Mouse (Mus musculus) CH12.LX (cell line): Measurements from ENCODE around the gene Gm17545. TPM values are rescaled to one million over a fixed set of nuclear protein-coding genes. Genes with fewer than 3 reads are reported as not detected.
A peak's percentile ranks its signal among the peaks of the same experiment; 100 is the strongest.

Experiments
- DNase-seq: peaks from one replicate; pipeline ENCODE4 v3.0.0-alpha.2; 2013; ENCODE audit errors: extremely low read depth
- H3K27ac ChIP-seq: 2 replicates; pipeline ENCODE4 v1.5.1; 2012; ENCODE audit warnings: low read depth, mild to moderate bottlenecking, control low read depth, moderate library complexity; ENCODE audit not compliant: insufficient read depth
- H3K27me3 ChIP-seq: replicated peaks from 2 replicates; pipeline ENCODE3; 2012; ENCODE audit warnings: inconsistent platforms
- H3K36me3 ChIP-seq, 2 experiments: replicated peaks in 1 of 2; 2 replicates each; pipeline versions ENCODE3 to v1.6.1; 2012; ENCODE audit warnings: inconsistent platforms in 1 of 2, low read length in 1 of 2, mild to moderate bottlenecking in 1 of 2, mixed read lengths in 1 of 2, moderate library complexity in 1 of 2; ENCODE audit not compliant: control insufficient read depth in 1 of 2, insufficient read depth in 1 of 2
- H3K4me1 ChIP-seq, 2 experiments: 2 replicates each; pipeline ENCODE4 v1.6.1; 2012; ENCODE audit warnings: inconsistent platforms in 1 of 2, moderate library complexity in 1 of 2; ENCODE audit not compliant: insufficient read depth in 2 of 2, control insufficient read depth in 1 of 2
- H3K4me2 ChIP-seq: 2 replicates; pipeline ENCODE4 v1.6.1; 2012; ENCODE audit warnings: low read depth, mild to moderate bottlenecking, control low read depth; ENCODE audit not compliant: poor library complexity, insufficient read depth, severe bottlenecking
- H3K4me3 ChIP-seq, 3 experiments: fragments of 150-350 bp in 1 of 3; sonication (generic) in 1 of 3; replicated peaks in 1 of 3; 2 replicates each; pipeline versions ENCODE3 to v1.5.1; 2011 to 2012; ENCODE audit warnings: low read depth in 2 of 3, low read length in 2 of 3, mild to moderate bottlenecking in 2 of 3, moderate library complexity in 2 of 3, control low read depth in 1 of 3, improper control_type of control experiment in 1 of 3, inconsistent platforms in 1 of 3, mixed read lengths in 1 of 3; ENCODE audit not compliant: poor library complexity in 1 of 3
- H3K79me2 ChIP-seq: replicated peaks from 2 replicates; pipeline ENCODE4 v1.6.1; 2012; ENCODE audit warnings: mild to moderate bottlenecking, moderate library complexity; ENCODE audit not compliant: control insufficient read depth, poor library complexity, insufficient read depth, severe bottlenecking; ENCODE audit errors: extremely low read depth
- H3K9ac ChIP-seq: 2 replicates; pipeline ENCODE4 v1.6.1; 2012; ENCODE audit warnings: low read depth, mild to moderate bottlenecking, control low read depth, moderate library complexity; ENCODE audit not compliant: insufficient read depth
- H3K9me3 ChIP-seq: replicated peaks from 2 replicates; pipeline ENCODE3; 2012; ENCODE audit warnings: low read length, inconsistent platforms, mixed read lengths
- BHLHE40 ChIP-seq: IDR thresholded peaks from 2 replicates; pipeline ENCODE4 v1.6.1; 2011; ENCODE audit warnings: mild to moderate bottlenecking, low read depth, low read length, improper control_type of control experiment
- CHD1 ChIP-seq: IDR thresholded peaks from 2 replicates; pipeline ENCODE4 v1.6.1; 2012; ENCODE audit warnings: low read depth, low read length, improper control_type of control experiment, inconsistent platforms
- CHD2 ChIP-seq: IDR thresholded peaks from 2 replicates; pipeline ENCODE4 v1.6.1; 2011; ENCODE audit warnings: low read length, improper control_type of control experiment
- ELF1 ChIP-seq: IDR thresholded peaks from 2 replicates; pipeline ENCODE4 v1.6.1; 2014; ENCODE audit warnings: low read depth, mild to moderate bottlenecking, inconsistent platforms, low read length, improper control_type of control experiment
- MXI1 ChIP-seq: IDR thresholded peaks from 2 replicates; pipeline ENCODE4 v1.6.1; 2011; ENCODE audit warnings: mild to moderate bottlenecking, low read depth, low read length, improper control_type of control experiment
- SIN3A ChIP-seq: IDR thresholded peaks from 2 replicates; pipeline ENCODE4 v1.6.1; 2012; ENCODE audit warnings: low read length, improper control_type of control experiment, inconsistent platforms
- ZNF384 ChIP-seq: IDR thresholded peaks from 2 replicates; pipeline ENCODE4 v1.6.1; 2012; ENCODE audit warnings: low read depth, low read length, improper control_type of control experiment, inconsistent platforms
- dilution Hi-C: fragments of 300-500 bp; cut with MboI; formaldehyde crosslinking; loops from 2 replicates; pipeline ENCODE4 v1.14.3; 2020; ENCODE audit warnings: low sequenced_read_pairs; ENCODE audit not compliant: extremely low pct_unique_long_range_greater_than_20kb, extremely low pct_ligation_motif_present
- in situ Hi-C: fragments of 300-500 bp; cut with MboI; formaldehyde crosslinking; loops from 3 replicates; pipeline ENCODE4 v1.14.3; 2019; ENCODE audit warnings: low sequenced_read_pairs, low pct_ligation_motif_present, low pct_unique_long_range_greater_than_20kb, mixed read lengths
- polyA plus RNA-seq: library from polyadenylated mRNA; unstranded; fragments of >175 nt; gene quantifications from 2 replicates; pipeline ENCODE4 v1.2.1, GENCODE M21; 2012; ENCODE audit warnings: low read depth; ENCODE audit not compliant: insufficient read length
- total RNA-seq, 2 experiments: library from RNA; depleted of rRNA; stranded (reverse); fragments of 300-350 nt in 1 of 2; fragments of >200 nt in 1 of 2; gene quantifications; 2 replicates each; pipeline ENCODE4 v1.2.3; 2012 to 2014

Gm17545 gene
- total and polyA plus RNA-seq, 3 experiments: not detected

GRCm38 (mm10) chr9:22428666-22429410 is 25.3 kb upstream of the Gm17545 start:
- no peak overlapping the region for H3K4me2 ChIP-seq
- TF ChIP-seq BHLHE40: no peak
- H3K4me1 ChIP-seq: peaks cover 0 to 23% of the 10 kb centered on the region in 2 experiments; a peak in 2 of 4 replicates
- H3K4me3 ChIP-seq: no peak overlapping the region
- no peaks in the 10 kb centered on the region for H3K36me3 ChIP-seq
- DNase-seq: no peak
- H3K9me3 ChIP-seq: no peaks in the 10 kb centered on the region
- in situ Hi-C loops (no loop called here), dilution Hi-C loops (no loop called here)
- H3K9ac ChIP-seq: no peak overlapping the region
- H3K79me2 ChIP-seq: no peaks in the 10 kb centered on the region
- no peaks in the 10 kb centered on the region for H3K27me3 ChIP-seq
- no peak overlapping the region for H3K27ac ChIP-seq

- H3K4me3 ChIP-seq: peak overlapping the region in 2 of 3 experiments; percentile 5 to 41
- H3K36me3 ChIP-seq: no peaks in the 10 kb centered on the region
- peak; percentile 22 for DNase-seq
- TF ChIP-seq ZNF384: no peak
- TF ChIP-seq ELF1: peak; percentile 28; the same call in 1 of the 2 replicates
- no peak for TF ChIP-seq CHD2
- H3K9me3 ChIP-seq: no peaks in the 10 kb centered on the region
- in situ Hi-C loops (no loop called here), dilution Hi-C loops (no loop called here)
- H3K79me2 ChIP-seq: no peaks in the 10 kb centered on the region
- peaks cover 0 to 23% of the 10 kb centered on the region in 2 experiments; a peak in 2 of 4 replicates for H3K4me1 ChIP-seq
- H3K27me3 ChIP-seq: no peaks in the 10 kb centered on the region
- H3K4me2 ChIP-seq: peak overlapping the region; percentile 59; the same call in 1 of the 2 replicates
- H3K27ac ChIP-seq: no peak overlapping the region
- H3K9ac ChIP-seq: 0 out of 2 replicates have a peak overlapping the region, but pooled peaks have one; percentile 0
These were observed 24.4 kb upstream of the Gm17545 start for GRCm38 (mm10) chr9:22429533-22430241.

- H3K79me2 ChIP-seq: no peaks in the 10 kb centered on the region
- dilution Hi-C loops (no loop called here), in situ Hi-C loops (no loop called here)
- peak overlapping the region in 1 of 3 experiments; percentile 5 for H3K4me3 ChIP-seq
- peaks cover 0 to 23% of the 10 kb centered on the region in 2 experiments; a peak in 2 of 4 replicates for H3K4me1 ChIP-seq
- no peak overlapping the region for H3K27ac ChIP-seq
- DNase-seq: peak; percentile 34
- H3K36me3 ChIP-seq: no peaks in the 10 kb centered on the region
- no peaks in the 10 kb centered on the region for H3K27me3 ChIP-seq
- peak overlapping the region; percentile 59; the same call in 1 of the 2 replicates for H3K4me2 ChIP-seq
- TF ChIP-seq MXI1 (no peak), SIN3A (0 out of 2 replicates have a peak, but pooled peaks have one; percentile 37), CHD1 (no peak)
- 0 out of 2 replicates have a peak overlapping the region, but pooled peaks have one; percentile 0 for H3K9ac ChIP-seq
- no peaks in the 10 kb centered on the region for H3K9me3 ChIP-seq
These were observed 23.7 kb upstream of the Gm17545 start for GRCm38 (mm10) chr9:22430315-22430840.
